Mouse (Mus musculus) liver, embryonic 12.5 days (tissue): ENCODE results near the gene Lrrc71. TPM values are rescaled to one million over a fixed set of nuclear protein-coding genes. Genes with fewer than 3 reads are reported as not detected.

Source experiments
- ATAC-seq: fragments of 200-750 bp; cut with Nextera tagmentation; 2 replicates; pipeline ENCODE4 v1.8.0; 2017; ENCODE audit warnings: moderate number of reproducible peaks, mild to moderate bottlenecking, moderate library complexity
- H3K27ac ChIP-seq: fragments of 300-500 bp; sonication (generic); 2 replicates; pipeline ENCODE4 v1.5.1; 2016; ENCODE audit warnings: mild to moderate bottlenecking
- H3K27me3 ChIP-seq: fragments of 300-500 bp; sonication (generic); replicated peaks from 2 replicates; pipeline ENCODE4 v1.6.1; 2016; ENCODE audit warnings: mild to moderate bottlenecking, moderate library complexity
- H3K36me3 ChIP-seq: fragments of 300-500 bp; sonication (generic); 2 replicates; pipeline ENCODE4 v1.6.1; 2016; ENCODE audit warnings: mild to moderate bottlenecking, moderate library complexity
- H3K4me1 ChIP-seq: fragments of 300-500 bp; sonication (generic); 2 replicates; pipeline ENCODE4 v1.6.1; 2016
- H3K4me2 ChIP-seq: fragments of 300-500 bp; sonication (generic); 2 replicates; pipeline ENCODE4 v1.6.1; 2016; ENCODE audit warnings: mild to moderate bottlenecking, moderate library complexity
- H3K4me3 ChIP-seq: fragments of 300-500 bp; sonication (generic); 2 replicates; pipeline ENCODE4 v1.5.1; 2016; ENCODE audit warnings: mild to moderate bottlenecking, moderate library complexity
- H3K9ac ChIP-seq: fragments of 300-500 bp; sonication (generic); 2 replicates; pipeline ENCODE4 v1.6.1; 2016; ENCODE audit warnings: mild to moderate bottlenecking, moderate library complexity
- H3K9me3 ChIP-seq: fragments of 300-500 bp; sonication (generic); replicated peaks from 2 replicates; pipeline ENCODE4 v1.6.1; 2016; ENCODE audit warnings: mild to moderate bottlenecking, moderate library complexity
- WGBS: fragments of 180-500 bp; shearing (Covaris S2); methylation state at CpG from one replicate; pipeline ENCODE4 v1.1.7; 2016; ENCODE audit not compliant: insufficient replicate concordance; 5-methylcytosine and 5-hydroxymethylcytosine counted together
- polyA plus RNA-seq: library from polyadenylated mRNA; unstranded; fragments of >200 nt; fragmentation: Nextera tagmentation; extraction: Ambion mirVana; gene quantifications from 2 replicates; pipeline ENCODE4 v1.2.1, GENCODE M21; 2016

Lrrc71 gene
- polyA plus RNA-seq, 1 experiment from 2014 or later, result 0.29 TPM

DNA sequence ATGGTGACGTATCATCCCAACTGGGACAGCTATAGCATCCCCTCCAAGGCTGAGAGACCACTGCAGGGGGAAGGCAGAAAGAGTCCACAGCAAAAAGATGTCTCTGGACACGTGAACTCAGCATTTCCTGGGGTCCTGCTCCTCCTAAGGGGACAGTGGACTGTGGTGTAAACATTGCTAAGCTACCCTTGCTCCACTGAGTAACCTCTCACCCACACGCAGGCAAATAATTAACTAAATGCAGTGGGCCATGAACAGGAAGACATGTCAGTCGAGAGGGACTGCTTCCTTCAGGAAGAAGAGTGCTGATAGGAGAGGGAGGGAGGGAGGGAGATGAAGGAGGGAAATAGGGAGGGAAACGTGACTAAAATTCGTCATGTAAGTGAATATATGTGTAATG lies 22.7 kb upstream of the Lrrc71 start:
- Histone ChIP-seq H3K27ac (no peak overlapping the region), H3K9me3 (no peaks in the 10 kb centered on the region), H3K4me2 (no peak overlapping the region), H3K27me3 (peaks cover 41% of the 10 kb centered on the region), H3K4me3 (no peak overlapping the region), H3K36me3 (no peaks in the 10 kb centered on the region), H3K9ac (no peak overlapping the region), H3K4me1 (peaks cover 18% of the 10 kb centered on the region)
- 27% methylated on average over 6 of the region's 6 CpGs for WGBS
- peak; percentile 22; the same call in 1 of the 2 replicates for ATAC-seq

DNA sequence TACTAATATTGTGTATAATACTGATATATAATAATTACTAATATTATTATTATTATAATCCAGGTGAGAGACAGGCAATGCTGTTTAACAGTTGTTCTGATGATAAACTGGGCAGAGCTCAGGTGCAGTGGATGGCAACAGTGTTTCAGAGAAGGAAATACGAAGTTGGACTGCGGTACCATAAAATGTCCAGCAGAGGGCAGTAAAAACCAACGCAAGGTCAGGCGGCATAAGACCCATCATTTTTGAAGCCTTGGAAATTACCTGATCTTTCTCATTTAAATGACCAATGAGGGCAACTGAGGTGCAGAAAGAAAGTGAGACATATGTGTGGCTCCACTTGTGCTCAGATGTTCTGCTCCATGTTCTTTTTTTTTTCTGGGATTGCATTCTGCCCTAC lies 21.9 kb upstream of the Lrrc71 start:
- peaks cover 24% of the 10 kb centered on the region for H3K4me1 ChIP-seq
- no peak overlapping the region for H3K4me2 ChIP-seq
- no peak overlapping the region for H3K9ac ChIP-seq
- no peaks in the 10 kb centered on the region for H3K9me3 ChIP-seq
- H3K27me3 ChIP-seq, result peaks cover 43% of the 10 kb centered on the region
- ATAC-seq, result no peak
- no peak overlapping the region for H3K27ac ChIP-seq
- WGBS, result under 1% methylated on average over 4 of the region's 4 CpGs
- H3K4me3 ChIP-seq, result no peak overlapping the region
- no peaks in the 10 kb centered on the region for H3K36me3 ChIP-seq

DNA sequence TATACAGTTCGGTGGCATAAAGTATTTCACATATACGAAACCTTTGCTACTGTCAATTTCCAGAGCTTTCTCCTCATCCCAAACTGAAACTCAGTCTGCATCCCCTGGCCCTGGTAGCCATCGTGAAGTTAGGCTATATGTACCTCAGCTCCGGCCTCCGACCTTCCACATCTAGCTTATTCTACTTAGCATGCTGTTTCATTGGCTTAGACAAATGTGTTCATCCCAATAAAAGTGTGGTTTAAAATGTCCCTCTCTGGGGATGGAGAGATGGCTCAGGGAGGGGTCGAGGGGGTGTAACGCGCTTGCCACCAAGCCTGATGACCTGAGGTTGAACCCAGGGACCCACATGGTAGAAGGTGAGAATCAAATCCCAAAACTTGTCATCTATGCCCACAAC lies 21.1 kb upstream of the Lrrc71 start:
- Histone ChIP-seq H3K4me2 (no peak overlapping the region), H3K27me3 (peaks cover 46% of the 10 kb centered on the region), H3K4me3 (no peak overlapping the region), H3K9ac (no peak overlapping the region), H3K9me3 (no peaks in the 10 kb centered on the region), H3K36me3 (no peaks in the 10 kb centered on the region), H3K27ac (no peak overlapping the region), H3K4me1 (peaks cover 30% of the 10 kb centered on the region)
- 63% methylated on average over 8 of the region's 8 CpGs for WGBS
- ATAC-seq, result no peak

DNA sequence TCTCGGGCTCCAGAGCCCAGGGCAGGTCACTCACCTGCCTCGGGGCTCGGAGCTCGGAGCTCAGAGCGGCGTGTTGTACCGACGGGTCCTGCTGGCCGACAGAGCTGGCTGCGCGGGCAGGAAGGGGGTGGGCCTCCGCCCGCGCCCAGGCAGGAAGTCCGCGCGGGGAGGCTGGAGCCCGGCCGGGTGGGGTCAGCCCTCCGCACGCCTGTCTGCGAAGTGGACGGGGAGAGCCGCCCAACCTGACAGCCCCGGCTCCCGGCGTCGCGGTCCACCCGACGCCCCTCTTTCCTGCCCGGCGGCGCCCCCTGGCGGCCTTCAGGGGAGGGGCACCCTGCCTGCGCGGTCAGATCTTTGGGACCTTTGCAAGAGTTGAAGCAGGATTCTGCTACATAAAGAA lies 20.4 kb upstream of the Lrrc71 start:
- Histone ChIP-seq H3K27ac (no peak overlapping the region), H3K4me1 (peaks cover 37% of the 10 kb centered on the region), H3K9ac (peak overlapping the region; percentile 64)

DNA sequence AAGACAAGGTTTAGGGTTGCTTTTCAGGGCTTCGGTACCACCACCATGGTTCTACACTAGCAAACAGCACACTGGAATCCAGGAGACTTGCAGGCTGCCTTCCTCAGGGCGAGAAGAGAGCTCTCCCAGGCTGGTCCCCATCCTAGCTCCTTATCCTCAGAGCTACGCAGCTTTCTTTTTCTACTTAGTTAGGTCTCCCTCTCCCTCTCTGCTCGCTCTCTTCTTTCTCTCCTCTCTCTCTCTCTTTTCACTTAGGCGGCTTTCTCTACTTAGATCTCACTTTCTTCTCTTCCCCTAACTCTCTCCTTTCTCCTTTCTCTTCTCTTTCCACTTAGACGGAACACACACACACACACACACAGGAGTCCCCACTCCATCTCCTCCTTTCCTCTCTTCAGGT lies 20.0 kb upstream of the Lrrc71 start:
- Histone ChIP-seq H3K27ac (0 out of 2 replicates have a peak overlapping the region, but pooled peaks have one; percentile 61), H3K4me3 (peak overlapping the region; percentile 51), H3K27me3 (peaks cover 46% of the 10 kb centered on the region), H3K9ac (peak overlapping the region; percentile 64), H3K4me1 (peaks cover 41% of the 10 kb centered on the region), H3K4me2 (peak overlapping the region; percentile 58), H3K9me3 (no peaks in the 10 kb centered on the region), H3K36me3 (no peaks in the 10 kb centered on the region)
- WGBS, result 26% methylated on average over 6 of the region's 6 CpGs
- ATAC-seq, result no peak

More for the DNA sequence above, 20.4 kb upstream of the Lrrc71 start:
- Histone ChIP-seq H3K4me3 (peak overlapping the region; percentile 51), H3K4me2 (peak overlapping the region; percentile 58), H3K36me3 (no peaks in the 10 kb centered on the region), H3K9me3 (no peaks in the 10 kb centered on the region), H3K27me3 (peaks cover 46% of the 10 kb centered on the region)
- under 1% methylated on average over 37 of the region's 37 CpGs for WGBS
- ATAC-seq, result peak; percentile 52

DNA sequence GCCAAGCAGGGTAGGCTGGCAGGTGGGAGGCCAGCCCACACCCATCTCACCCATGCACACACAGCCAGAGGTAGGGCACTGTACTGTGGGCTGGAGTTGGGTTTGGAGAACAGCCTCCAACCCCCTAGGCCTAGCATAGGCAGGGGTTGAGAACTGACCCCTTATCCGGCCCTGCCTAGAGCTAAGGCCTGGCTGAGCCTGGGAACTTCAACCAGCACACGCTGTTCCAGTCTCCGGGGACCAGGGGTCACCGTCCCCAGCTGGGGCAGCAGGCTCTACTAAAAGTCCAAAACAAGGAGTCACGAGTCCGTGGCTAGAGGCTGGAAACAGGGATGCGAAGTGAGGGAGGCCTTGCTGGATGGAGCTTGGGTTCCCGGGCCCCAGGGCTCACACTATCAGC lies 19.3 kb upstream of the Lrrc71 start:
- Histone ChIP-seq H3K36me3 (no peaks in the 10 kb centered on the region), H3K4me3 (peak overlapping the region; percentile 51), H3K4me2 (peak overlapping the region; percentile 58), H3K27ac (peak overlapping the region; percentile 61), H3K9ac (no peak overlapping the region), H3K27me3 (peaks cover 42% of the 10 kb centered on the region), H3K4me1 (peaks cover 47% of the 10 kb centered on the region), H3K9me3 (no peaks in the 10 kb centered on the region)
- 51% methylated on average over 8 of the region's 8 CpGs for WGBS
- ATAC-seq, result no peak

DNA sequence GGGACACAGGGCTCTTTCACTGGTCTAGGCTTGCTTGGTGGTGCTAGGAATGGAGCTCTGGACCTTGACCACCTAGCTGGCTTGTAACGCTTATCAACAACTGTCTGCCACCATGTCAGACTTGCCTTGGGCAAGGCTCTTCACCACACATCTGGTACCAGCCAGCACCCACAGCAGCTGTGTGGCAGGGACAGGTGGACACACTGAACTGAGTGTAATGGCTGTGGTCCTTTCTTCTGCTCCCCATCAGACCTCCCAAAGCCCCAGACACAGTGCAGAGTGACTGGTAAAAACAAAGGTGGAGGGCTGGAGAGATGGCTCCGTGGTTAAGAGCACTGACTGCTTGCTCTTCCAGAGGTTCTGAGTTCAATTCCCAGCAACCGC lies 17.9 kb upstream of the Lrrc71 start:
- Histone ChIP-seq H3K36me3 (no peaks in the 10 kb centered on the region), H3K9ac (no peak overlapping the region), H3K4me2 (peak overlapping the region; percentile 47), H3K4me3 (no peak overlapping the region), H3K4me1 (peaks cover 56% of the 10 kb centered on the region), H3K27ac (peak overlapping the region; percentile 78), H3K9me3 (no peaks in the 10 kb centered on the region), H3K27me3 (peaks cover 28% of the 10 kb centered on the region)
- 62% methylated on average over 3 of the region's 3 CpGs for WGBS
- ATAC-seq, result no peak

DNA sequence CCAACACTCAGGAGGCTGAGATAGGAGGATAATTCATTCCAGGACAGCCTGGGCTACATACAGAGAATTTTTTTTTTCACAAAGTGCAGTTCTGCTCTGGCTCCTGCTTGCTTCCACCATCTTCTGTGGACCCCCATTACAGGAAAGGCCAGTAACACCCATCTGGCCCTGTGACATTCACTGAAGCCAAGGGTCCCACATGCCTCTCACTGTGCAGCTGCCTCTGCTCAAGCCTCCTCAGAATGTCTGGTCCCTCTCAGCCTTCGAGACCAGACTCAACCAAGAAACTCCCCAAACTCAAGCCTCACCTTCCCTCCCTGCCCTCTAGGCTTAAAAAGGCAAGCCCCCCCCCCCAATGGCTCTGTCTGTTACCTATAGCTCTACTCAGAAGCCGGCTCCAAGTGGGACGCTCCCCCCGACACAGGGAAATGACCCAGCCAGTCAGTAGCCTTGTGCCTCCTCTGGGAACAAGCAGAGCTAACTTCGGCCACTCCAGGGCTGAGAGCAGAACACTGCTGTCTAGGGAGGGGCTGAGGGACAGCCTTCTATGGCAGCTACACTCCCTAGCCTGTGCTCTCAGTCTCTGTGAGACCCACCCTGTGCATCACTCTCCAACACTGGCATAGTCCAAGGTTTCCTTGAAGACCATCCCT lies 17.3 kb upstream of the Lrrc71 start:
- 39% methylated on average over 5 of the region's 5 CpGs for WGBS
- H3K27ac ChIP-seq, result peak overlapping the region; percentile 78
- no peak overlapping the region for H3K9ac ChIP-seq
- H3K4me3 ChIP-seq, result no peak overlapping the region
- H3K4me1 ChIP-seq, result peaks cover 58% of the 10 kb centered on the region
- H3K9me3 ChIP-seq, result no peaks in the 10 kb centered on the region
- H3K27me3 ChIP-seq, result peaks cover 28% of the 10 kb centered on the region
- peak overlapping the region; percentile 47 for H3K4me2 ChIP-seq
- no peak for ATAC-seq
- no peaks in the 10 kb centered on the region for H3K36me3 ChIP-seq

DNA sequence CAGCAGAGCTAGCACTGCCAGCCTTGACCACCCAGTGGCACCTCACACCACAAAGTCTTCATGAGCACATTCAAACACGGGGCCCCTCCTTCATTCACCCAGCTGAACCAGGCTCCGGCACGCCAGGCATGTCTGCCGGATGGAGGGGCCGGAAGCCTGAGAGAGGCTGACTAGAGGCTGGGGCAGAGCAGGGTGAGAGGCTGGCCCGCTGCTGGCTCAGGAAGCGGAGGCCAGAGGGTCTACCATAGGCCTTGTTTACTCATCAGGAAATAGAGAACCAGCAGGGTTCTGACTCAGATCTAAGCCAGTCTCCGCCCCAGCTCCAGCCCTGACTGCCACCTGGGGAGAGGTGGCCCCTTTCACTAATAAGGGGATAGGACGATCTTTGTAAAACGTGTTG lies 16.7 kb upstream of the Lrrc71 start:
- Histone ChIP-seq H3K27me3 (peaks cover 28% of the 10 kb centered on the region), H3K9ac (no peak overlapping the region), H3K4me2 (peak overlapping the region; percentile 47), H3K36me3 (no peaks in the 10 kb centered on the region), H3K9me3 (no peaks in the 10 kb centered on the region), H3K4me3 (no peak overlapping the region), H3K27ac (peak overlapping the region; percentile 78), H3K4me1 (peaks cover 58% of the 10 kb centered on the region)
- 12% methylated on average over 10 of the region's 10 CpGs for WGBS
- peak; percentile 52 for ATAC-seq

DNA sequence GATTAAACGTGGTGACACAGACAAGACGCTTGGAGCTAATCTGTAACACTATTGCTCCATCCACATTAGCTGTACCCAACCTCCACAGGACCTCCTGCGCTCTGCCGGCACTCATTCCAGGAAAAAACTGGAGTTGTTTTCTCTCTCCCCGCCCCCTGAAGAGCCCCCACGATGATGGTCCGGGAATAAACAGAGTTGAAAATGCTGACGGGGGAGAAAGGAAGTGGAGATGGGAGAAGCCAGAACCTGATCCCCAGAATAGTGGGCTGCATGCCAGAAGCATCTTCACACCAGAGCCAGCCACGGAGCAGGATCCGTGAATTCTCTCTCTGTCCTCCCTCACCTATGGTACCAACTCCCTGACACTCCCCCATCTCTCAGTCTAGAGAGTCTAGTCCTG lies 16.1 kb upstream of the Lrrc71 start:
- H3K9me3 ChIP-seq, result no peaks in the 10 kb centered on the region
- no peaks in the 10 kb centered on the region for H3K36me3 ChIP-seq
- peaks cover 61% of the 10 kb centered on the region for H3K4me1 ChIP-seq
- 16% methylated on average over 10 of the region's 10 CpGs for WGBS
- H3K27me3 ChIP-seq, result peaks cover 28% of the 10 kb centered on the region
- ATAC-seq, result no peak
- H3K4me2 ChIP-seq, result peak overlapping the region; percentile 47
- no peak overlapping the region for H3K9ac ChIP-seq
- H3K27ac ChIP-seq, result peak overlapping the region; percentile 78
- no peak overlapping the region for H3K4me3 ChIP-seq

DNA sequence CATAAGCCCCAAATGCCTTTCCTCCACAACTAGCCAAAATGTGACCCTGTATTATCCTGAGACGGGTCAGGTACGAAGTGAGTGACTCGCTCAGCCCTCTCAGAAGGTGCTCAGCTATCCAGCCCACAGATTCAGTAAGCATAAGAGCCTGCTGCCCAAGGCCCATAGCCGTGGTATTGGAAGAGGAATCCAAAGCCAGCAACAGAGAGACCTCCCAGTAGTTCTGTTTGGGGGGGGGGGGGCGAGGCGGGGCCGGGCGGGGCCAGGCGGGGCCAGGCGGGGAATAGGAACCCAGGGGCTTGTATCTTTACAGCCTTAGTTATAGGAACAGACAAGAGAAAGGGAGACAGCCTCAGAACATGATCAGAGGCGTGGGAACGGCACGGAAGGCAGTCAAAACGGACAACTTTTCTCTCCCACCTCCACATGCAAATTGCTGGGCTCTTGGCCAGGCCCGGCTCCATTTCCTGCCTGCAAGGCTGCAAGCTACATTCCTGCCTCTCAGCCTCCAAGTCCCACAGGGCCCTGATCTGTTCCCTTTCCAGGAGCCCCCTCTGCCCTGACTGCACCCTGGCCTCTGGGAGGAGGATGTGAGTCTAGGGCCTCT lies 15.4 kb upstream of the Lrrc71 start:
- H3K4me1 ChIP-seq, result peaks cover 67% of the 10 kb centered on the region

DNA sequence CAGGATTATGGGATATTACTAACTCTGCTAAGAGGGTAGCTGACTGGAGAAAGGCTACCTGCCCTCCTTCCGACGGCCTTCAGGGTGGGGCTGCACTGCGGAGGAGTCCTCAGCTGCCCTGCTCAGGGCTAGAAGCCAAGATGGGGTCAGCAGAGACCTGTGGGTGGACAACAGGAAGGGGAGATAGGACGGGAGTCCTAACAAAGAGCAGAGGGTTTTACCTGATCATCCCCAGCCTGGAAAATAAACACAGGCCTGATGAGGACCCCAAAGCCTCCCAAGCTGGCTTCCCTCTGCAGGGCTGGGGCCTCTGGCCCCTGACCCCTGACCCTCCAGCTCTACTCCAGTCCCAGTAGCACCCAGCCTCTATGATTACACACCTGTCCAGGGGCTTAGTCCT lies 14.8 kb upstream of the Lrrc71 start:
- H3K4me2 ChIP-seq, result peak overlapping the region; percentile 47; the same call in 1 of the 2 replicates

More for the DNA sequence above, 15.4 kb upstream of the Lrrc71 start:
- H3K4me2 ChIP-seq, result peak overlapping the region; percentile 47
- 17% methylated on average over 13 of the region's 15 CpGs for WGBS
- peaks cover 4% of the 10 kb centered on the region; the same call in 1 of the 2 replicates for H3K36me3 ChIP-seq
- no peaks in the 10 kb centered on the region for H3K9me3 ChIP-seq
- H3K27ac ChIP-seq, result peak overlapping the region; percentile 78
- peaks cover 24% of the 10 kb centered on the region for H3K27me3 ChIP-seq
- ATAC-seq, result no peak
- H3K9ac ChIP-seq, result no peak overlapping the region
- peak overlapping the region; percentile 16; the same call in 1 of the 2 replicates for H3K4me3 ChIP-seq

More for the DNA sequence above, 14.8 kb upstream of the Lrrc71 start:
- peaks cover 4% of the 10 kb centered on the region; the same call in 1 of the 2 replicates for H3K36me3 ChIP-seq
- peaks cover 18% of the 10 kb centered on the region for H3K27me3 ChIP-seq
- no peak for ATAC-seq
- H3K9ac ChIP-seq, result no peak overlapping the region
- H3K4me3 ChIP-seq, result no peak overlapping the region
- WGBS, result 40% methylated on average over 4 of the region's 4 CpGs
- peak overlapping the region; percentile 78 for H3K27ac ChIP-seq
- H3K9me3 ChIP-seq, result no peaks in the 10 kb centered on the region
- H3K4me1 ChIP-seq, result peaks cover 68% of the 10 kb centered on the region
